Mouse (Mus musculus) bone marrow macrophage, adult 2 months (primary cell): Measurements from ENCODE around the gene Sspo. TPM values are rescaled to one million over a fixed set of nuclear protein-coding genes. Genes with fewer than 3 reads are reported as not detected.

Source experiments
- H3K27ac ChIP-seq: 2 replicates; pipeline ENCODE4 v1.5.1; 2012; ENCODE audit warnings: low read depth, low read length; ENCODE audit not compliant: insufficient read depth
- H3K4me1 ChIP-seq: 2 replicates; pipeline ENCODE4 v1.6.1; 2012; ENCODE audit warnings: low read length; ENCODE audit not compliant: control insufficient read depth, insufficient read depth
- H3K4me3 ChIP-seq: 2 replicates; pipeline ENCODE4 v1.5.1; 2012; ENCODE audit warnings: mild to moderate bottlenecking, low read length, moderate library complexity; ENCODE audit not compliant: insufficient read depth
- CTCF ChIP-seq: IDR thresholded peaks from 2 replicates; pipeline ENCODE4 v1.5.1; 2012; ENCODE audit warnings: low read depth, mild to moderate bottlenecking, low read length, moderate library complexity
- POLR2A ChIP-seq: IDR thresholded peaks from 2 replicates; pipeline ENCODE4 v1.6.1; 2012; ENCODE audit warnings: mild to moderate bottlenecking, low read depth, low read length, borderline replicate concordance
- polyA plus RNA-seq: library from polyadenylated mRNA; stranded (reverse); fragments of >200 nt; gene quantifications from 2 replicates; pipeline ENCODE4 v1.2.4, GENCODE M21; 2012; ENCODE audit not compliant: missing spikeins, insufficient read depth, insufficient read length

Gene Sspo
- polyA plus RNA-seq, 1 experiment = 0.11 TPM

- no peak overlapping the region for H3K4me3 ChIP-seq
- no peak overlapping the region for H3K27ac ChIP-seq
- H3K4me1 ChIP-seq = peaks cover 10% of the 10 kb centered on the region
- TF ChIP-seq POLR2A (no peak), CTCF (no peak)
Observed at GRCm38 (mm10) chr6:48415636-48416035, 32.4 kb upstream of the Sspo start.

DNA sequence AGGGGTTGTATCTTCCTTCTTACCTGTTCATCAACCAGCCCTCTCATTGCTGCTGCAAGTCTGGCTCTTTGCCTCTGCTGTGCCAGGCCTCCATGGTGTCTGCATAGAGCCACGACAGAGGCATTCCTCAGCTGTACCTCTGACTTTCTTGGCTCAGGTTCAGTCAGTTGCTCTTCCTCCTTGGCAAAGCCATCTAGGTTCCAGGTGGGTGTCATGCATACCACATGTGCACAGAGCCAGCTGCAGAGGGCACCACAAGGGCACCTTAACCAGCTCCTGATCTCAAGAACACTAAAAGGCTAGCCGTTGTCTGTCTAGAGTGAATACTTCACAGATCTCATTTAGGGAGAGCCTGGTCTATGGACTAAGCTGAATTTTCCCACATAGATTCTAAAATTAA, 31.5 kb upstream of the Sspo start:
- no peak overlapping the region for H3K27ac ChIP-seq
- H3K4me1 ChIP-seq = peaks cover 6% of the 10 kb centered on the region
- TF ChIP-seq POLR2A = no peak
- TF ChIP-seq CTCF = no peak

GRCm38 (mm10) chr6:48420647-48421046, 27.4 kb upstream of the Sspo start:
- no peak for TF ChIP-seq CTCF
- TF ChIP-seq POLR2A = no peak
- Histone ChIP-seq H3K4me1 (peaks cover 4% of the 10 kb centered on the region), H3K4me3 (no peak overlapping the region), H3K27ac (no peak overlapping the region)

More for the DNA sequence above, 31.5 kb upstream of the Sspo start:
- no peak overlapping the region for H3K4me3 ChIP-seq

DNA sequence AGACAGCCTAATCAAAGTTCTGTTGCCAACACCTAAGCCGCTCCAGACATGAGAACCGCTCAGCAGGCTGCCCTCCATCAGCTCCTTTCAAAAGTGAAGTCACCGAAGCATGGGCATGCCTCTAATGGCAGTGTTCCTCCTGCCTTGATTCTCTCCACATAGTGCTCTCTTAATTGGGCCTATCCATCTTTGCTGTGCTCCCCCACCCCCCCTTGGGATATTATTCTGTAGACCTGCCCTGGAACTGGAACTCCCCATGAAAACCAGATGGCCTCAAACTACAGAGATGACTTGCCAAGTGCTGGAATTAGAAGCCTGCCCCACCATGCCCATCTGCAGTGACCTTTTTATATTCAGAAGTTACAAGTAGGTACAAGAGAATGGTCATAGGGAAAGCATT, 24.7 kb upstream of the Sspo start:
- H3K4me3 ChIP-seq = no peak overlapping the region
- peaks cover 4% of the 10 kb centered on the region for H3K4me1 ChIP-seq
- no peak overlapping the region for H3K27ac ChIP-seq
- TF ChIP-seq POLR2A (no peak), CTCF (no peak)

DNA sequence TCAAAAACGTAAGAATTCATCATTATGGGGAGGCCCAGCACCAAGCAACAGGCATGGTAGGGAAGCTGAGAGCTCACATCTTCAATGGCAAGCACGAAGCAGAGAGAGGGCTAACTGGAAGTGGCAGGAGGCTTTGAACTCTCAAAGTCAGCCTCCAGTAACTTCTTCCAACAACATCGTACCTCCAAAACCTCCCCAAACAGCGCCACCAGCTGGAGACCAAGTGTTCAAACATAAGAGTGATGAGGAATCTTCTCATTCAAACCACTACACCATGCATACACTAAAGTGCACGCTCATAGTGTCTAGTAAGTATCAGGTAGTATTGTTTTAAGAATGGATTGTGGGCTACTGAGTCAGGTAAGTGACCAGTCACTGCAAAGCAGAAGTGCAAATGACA, 24.0 kb upstream of the Sspo start:
- Histone ChIP-seq H3K4me1 (peaks cover 4% of the 10 kb centered on the region), H3K27ac (no peak overlapping the region), H3K4me3 (no peak overlapping the region)
- TF ChIP-seq CTCF (no peak), POLR2A (no peak)

- no peak overlapping the region for H3K27ac ChIP-seq
- no peaks in the 10 kb centered on the region for H3K4me1 ChIP-seq
- H3K4me3 ChIP-seq = no peak overlapping the region
- TF ChIP-seq POLR2A = no peak
- TF ChIP-seq CTCF = no peak
Observed at GRCm38 (mm10) chr6:48426956-48427355, 21.1 kb upstream of the Sspo start.

DNA sequence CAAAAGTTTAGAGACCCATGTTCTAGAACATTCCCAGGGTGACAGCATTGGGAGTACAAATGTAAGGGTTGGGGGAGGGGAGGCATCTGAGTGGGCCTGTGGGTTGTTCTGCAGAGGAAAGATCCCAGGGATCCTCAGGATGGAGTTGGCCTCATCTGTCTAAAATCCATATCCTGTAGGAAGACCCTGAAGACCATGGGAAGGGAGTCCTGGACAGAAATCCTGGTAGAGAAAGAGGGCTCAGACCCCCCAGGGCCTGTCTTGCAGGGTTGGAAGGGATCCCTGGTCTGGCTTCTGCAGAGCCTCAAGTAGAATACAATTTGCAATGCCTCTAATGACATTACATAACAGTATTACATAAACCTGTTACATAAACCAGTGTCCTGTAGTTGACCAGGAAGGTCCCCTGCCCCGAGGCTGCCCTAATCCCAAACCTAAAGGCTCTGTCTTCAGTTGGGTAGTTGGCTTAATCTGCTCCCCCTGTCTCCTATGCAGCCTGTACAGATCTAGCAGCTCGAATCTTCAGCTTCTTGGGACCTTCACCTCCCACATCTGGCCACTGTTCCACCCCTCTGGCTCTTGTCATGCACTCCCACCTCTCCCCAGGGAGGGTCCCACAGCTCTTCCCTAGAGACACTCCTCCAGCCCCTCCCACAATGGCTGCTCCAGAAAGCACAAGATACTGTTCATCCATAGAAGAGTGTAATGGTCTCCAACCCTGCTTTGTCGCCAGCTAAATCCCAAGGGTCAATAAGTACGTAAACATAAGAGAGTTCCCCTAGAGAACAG, 19.1 kb upstream of the Sspo start:
- Histone ChIP-seq H3K4me1 (peaks cover 13% of the 10 kb centered on the region), H3K27ac (no peak overlapping the region), H3K4me3 (no peak overlapping the region)
- TF ChIP-seq POLR2A = no peak
- no peak for TF ChIP-seq CTCF

DNA sequence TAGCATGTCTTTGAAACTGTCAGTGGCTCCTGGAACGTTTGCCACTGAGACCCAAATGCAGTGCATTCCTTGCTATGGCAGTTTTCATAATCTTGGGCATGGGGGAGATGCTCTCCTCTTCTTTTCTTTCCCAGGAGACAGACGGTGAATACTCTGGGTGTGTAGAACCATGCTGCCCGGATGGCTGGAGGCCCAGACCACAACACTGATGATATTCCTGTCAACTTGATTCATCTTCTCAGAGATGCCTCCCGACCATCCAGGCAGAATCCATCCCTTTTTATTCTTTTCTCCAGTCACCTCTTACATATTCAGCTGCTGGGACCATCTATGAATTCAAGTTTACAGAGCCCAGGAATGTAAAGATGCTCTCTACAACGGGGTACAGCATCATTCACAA, 17.3 kb upstream of the Sspo start:
- Histone ChIP-seq H3K27ac (no peak overlapping the region), H3K4me3 (no peak overlapping the region), H3K4me1 (peaks cover 18% of the 10 kb centered on the region)
- TF ChIP-seq CTCF (no peak), POLR2A (no peak)

DNA sequence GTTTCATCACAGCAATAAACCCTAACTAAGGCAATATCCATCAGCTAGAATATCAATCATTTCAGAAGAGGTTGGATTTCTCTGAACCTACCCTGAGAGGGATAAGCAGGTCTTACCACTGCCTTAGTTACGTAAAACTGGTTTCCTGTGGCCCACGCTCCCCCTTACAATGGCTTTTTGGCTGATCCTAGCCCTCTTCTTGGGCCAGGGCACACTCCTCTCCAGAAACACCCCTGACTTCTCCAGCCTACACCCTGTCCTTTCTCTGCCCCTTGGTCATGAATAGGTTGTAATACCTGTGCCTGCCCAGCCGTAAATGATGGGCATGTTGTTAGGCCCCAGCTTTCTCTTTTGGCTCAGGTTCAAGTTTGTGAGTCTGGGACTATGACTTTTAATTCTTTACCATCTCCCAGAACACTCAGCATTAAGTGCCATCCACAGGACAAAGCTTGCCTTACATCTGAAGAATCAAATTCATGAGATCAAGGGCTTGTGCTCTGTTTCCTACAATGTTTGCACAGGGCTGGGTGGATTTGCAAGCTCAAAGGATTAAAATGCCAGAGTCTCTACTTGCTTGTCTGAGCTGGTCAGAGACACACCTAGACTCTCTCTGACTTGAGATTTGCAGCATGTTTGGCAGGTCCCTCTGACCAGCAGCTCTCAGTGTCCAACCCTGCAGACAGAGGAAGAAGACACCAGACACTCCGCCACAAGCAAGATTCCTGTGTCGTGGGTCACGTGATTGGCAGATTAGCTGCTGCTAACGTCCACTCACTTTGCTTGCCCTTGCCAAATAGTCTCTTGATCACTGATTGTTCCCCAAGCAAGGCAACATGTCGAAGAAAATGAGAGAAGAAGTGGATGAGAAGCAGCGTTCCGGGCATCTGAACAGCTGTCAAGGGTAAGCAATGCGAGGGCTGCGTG, 14.9 kb upstream of the Sspo start:
- Histone ChIP-seq H3K27ac (no peak overlapping the region), H3K4me3 (no peak overlapping the region), H3K4me1 (peaks cover 26% of the 10 kb centered on the region)
- TF ChIP-seq POLR2A (no peak), CTCF (no peak)

DNA sequence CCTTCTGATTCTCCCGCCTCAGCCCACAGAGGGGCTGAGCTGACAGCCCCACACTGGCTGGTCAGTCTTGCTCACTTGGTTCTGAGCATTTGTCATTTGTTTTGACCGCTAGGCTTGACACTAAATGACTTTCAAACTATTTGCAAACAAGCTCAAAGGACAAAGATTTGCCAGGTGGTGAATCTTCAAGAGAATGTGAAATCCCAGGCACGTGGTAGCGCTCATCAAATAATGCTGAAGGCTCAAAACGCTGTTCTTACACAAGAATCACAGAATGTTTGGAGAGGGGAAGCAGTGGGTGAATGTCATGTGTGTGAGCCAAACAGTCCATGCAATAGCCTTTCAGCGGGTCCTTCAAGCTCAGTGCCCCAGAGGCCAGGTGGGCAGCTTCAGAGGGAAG, 13.4 kb upstream of the Sspo start:
- TF ChIP-seq POLR2A = no peak
- no peak for TF ChIP-seq CTCF
- H3K4me1 ChIP-seq = peaks cover 26% of the 10 kb centered on the region
- H3K4me3 ChIP-seq = no peak overlapping the region
- no peak overlapping the region for H3K27ac ChIP-seq
